Mouse (Mus musculus) heart, postnatal 0 days (tissue): Measurements from ENCODE around the gene Taf5. TPM values are rescaled to one million over a fixed set of nuclear protein-coding genes. Genes with fewer than 3 reads are reported as not detected.

Source experiments
- ATAC-seq: fragments of 200-750 bp; cut with Nextera tagmentation; 2 replicates; pipeline ENCODE4 v1.8.0; 2017; ENCODE audit warnings: low read depth, moderate number of reproducible peaks, moderate library complexity; ENCODE audit not compliant: insufficient read depth
- DNase-seq: peaks from one replicate; pipeline ENCODE4 v3.0.0-alpha.2; 2016; ENCODE audit warnings: low spot score
- H3K27ac ChIP-seq: fragments of 300-500 bp; sonication (generic); 2 replicates; pipeline ENCODE4 v1.5.1; 2014; ENCODE audit warnings: low read depth, mild to moderate bottlenecking
- H3K27me3 ChIP-seq: fragments of 300-500 bp; sonication (generic); 2 replicates; pipeline ENCODE4 v1.6.1; 2014; ENCODE audit warnings: low read length, mixed read lengths; ENCODE audit not compliant: control insufficient read depth, insufficient read depth
- H3K36me3 ChIP-seq: fragments of 300-500 bp; sonication (generic); replicated peaks from 2 replicates; pipeline ENCODE4 v1.6.1; 2014; ENCODE audit warnings: low read length, mixed read lengths; ENCODE audit not compliant: control insufficient read depth, insufficient read depth
- H3K4me1 ChIP-seq: fragments of 300-500 bp; sonication (generic); 2 replicates; pipeline ENCODE4 v1.6.1; 2014; ENCODE audit warnings: antibody characterized with exemption; ENCODE audit not compliant: control insufficient read depth, insufficient read depth
- H3K4me2 ChIP-seq: fragments of 300-500 bp; sonication (generic); 2 replicates; pipeline ENCODE4 v1.6.1; 2014; ENCODE audit warnings: low read depth, mild to moderate bottlenecking, low read length, moderate library complexity
- H3K4me3 ChIP-seq: fragments of 300-500 bp; sonication (generic); 2 replicates; pipeline ENCODE4 v1.5.1; 2014; ENCODE audit warnings: low read depth, low read length
- H3K9ac ChIP-seq: fragments of 300-500 bp; sonication (generic); replicated peaks from 2 replicates; pipeline ENCODE4 v1.6.1; 2014; ENCODE audit warnings: low read depth, low read length, mixed read lengths
- H3K9me3 ChIP-seq: fragments of 300-500 bp; sonication (generic); replicated peaks from 2 replicates; pipeline ENCODE4 v1.6.1; 2016; ENCODE audit warnings: low read length; ENCODE audit not compliant: control insufficient read depth
- CTCF ChIP-seq: IDR thresholded peaks from 2 replicates; pipeline ENCODE4 v1.5.1; 2016; ENCODE audit warnings: antibody characterized with exemption, control low read depth, low read depth
- EP300 ChIP-seq: IDR thresholded peaks from 2 replicates; pipeline ENCODE4 v1.6.1; 2016; ENCODE audit warnings: antibody characterized with exemption, low read depth
- WGBS: fragments of 180-500 bp; shearing (Covaris S2); extraction: QIAGEN DNeasy Blood & Tissue Kit; methylation state at CpG from one replicate; pipeline ENCODE4 v1.1.7; 2014; 5-methylcytosine and 5-hydroxymethylcytosine counted together
- polyA plus RNA-seq: library from polyadenylated mRNA; unstranded; fragments of >200 nt; fragmentation: Nextera tagmentation; extraction: Ambion mirVana; gene quantifications from 2 replicates; pipeline ENCODE4 v1.2.1, GENCODE M21; 2015
- total RNA-seq: library from RNA; depleted of rRNA; stranded (reverse); fragments of >200 nt; gene quantifications from 2 replicates; pipeline ENCODE4 v1.2.3, GENCODE M21; 2014; ENCODE audit warnings: low replicate concordance

The Taf5 gene
- total and polyA plus RNA-seq, 2 experiments from 2014 or later = 1.5 to 7.0 TPM

DNA sequence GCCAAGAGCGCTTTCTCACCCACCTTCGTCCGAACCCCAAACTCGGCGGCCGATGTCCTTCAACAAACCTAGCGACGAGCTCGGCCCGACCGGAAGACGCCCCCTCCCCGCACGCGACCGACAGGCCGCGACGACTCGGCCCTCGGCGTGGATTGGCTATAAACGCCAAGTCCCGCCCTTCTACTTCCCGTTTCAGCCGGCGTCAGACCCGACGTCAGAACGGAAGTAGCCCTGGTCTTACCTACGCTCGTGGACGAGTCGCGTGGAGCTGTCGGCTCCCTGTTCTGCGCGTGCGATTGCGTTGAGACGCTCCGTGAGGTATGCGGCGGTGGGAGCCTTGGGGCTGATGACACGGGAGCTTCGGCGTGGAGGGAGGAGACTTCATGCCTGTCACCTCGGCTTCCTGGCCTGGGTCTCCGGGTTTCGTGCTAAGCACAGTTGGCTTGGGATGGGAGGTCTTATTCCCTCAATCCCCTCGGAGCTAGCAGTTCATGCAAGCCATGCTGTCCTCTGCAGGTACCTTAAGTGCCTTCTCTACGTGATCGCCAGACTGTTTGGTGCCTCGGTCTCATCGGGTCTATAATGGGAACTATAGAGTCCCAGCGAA, 23.1 kb downstream of the Taf5 start, which contains the start of the genes Usmg5 and Pdcd11:
TSS of gene Usmg5 (minus strand) at position 98 of the 607 bp plus-strand sequence.
TSS of gene Pdcd11 (plus strand) at position 219 of the 607 bp plus-strand sequence.
- peaks cover 25% of the 10 kb centered on the region for H3K4me1 ChIP-seq
- H3K27ac ChIP-seq = peak within 1 kb of the TSS; percentile 95
- H3K9ac ChIP-seq = peak within 1 kb of the TSS; percentile 98
- DNase-seq = peak; percentile 96
- TF ChIP-seq CTCF = no peak
- TF ChIP-seq EP300 = no peak; the same call in 1 of the 2 replicates
- no peaks in the 10 kb centered on the region for H3K27me3 ChIP-seq
- H3K4me2 ChIP-seq = peak within 1 kb of the TSS; percentile 92
- under 1% methylated on average over 54 of the region's 56 CpGs for WGBS
- ATAC-seq = peak; percentile 100
- no peaks in the 10 kb centered on the region for H3K9me3 ChIP-seq
- peak within 1 kb of the TSS; percentile 96 for H3K4me3 ChIP-seq
- H3K36me3 ChIP-seq = peaks cover 44% of the 10 kb centered on the region

DNA sequence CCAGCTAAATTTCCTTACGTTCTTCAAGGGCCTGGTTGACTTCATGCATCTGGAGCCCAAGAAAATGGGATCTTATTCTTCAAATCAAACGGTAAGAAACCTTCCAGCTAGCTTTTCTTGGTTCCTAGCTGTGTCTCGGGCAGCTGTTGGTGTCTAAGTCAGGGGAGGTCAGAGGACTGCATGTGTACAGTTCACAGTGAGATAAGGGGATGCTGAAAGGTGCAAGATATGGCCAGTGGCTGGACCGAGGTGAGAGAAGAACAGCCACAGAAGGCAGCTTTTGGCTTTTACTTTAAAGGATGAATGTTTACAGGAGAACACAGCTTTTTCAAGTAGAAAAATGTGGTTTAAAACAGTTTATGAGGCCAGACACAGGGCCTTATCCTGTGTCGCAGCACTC, 33.5 kb downstream of the Taf5 start:
- Histone ChIP-seq H3K9me3 (no peaks in the 10 kb centered on the region), H3K4me2 (no peak overlapping the region), H3K27me3 (no peaks in the 10 kb centered on the region), H3K4me1 (no peaks in the 10 kb centered on the region), H3K4me3 (no peak overlapping the region), H3K27ac (no peak overlapping the region), H3K36me3 (peaks cover 94% of the 10 kb centered on the region), H3K9ac (no peak overlapping the region)
- TF ChIP-seq EP300 = no peak
- TF ChIP-seq CTCF = no peak
- WGBS = 69% methylated on average over 5 of the region's 5 CpGs
- DNase-seq (no peak), ATAC-seq (no peak)

DNA sequence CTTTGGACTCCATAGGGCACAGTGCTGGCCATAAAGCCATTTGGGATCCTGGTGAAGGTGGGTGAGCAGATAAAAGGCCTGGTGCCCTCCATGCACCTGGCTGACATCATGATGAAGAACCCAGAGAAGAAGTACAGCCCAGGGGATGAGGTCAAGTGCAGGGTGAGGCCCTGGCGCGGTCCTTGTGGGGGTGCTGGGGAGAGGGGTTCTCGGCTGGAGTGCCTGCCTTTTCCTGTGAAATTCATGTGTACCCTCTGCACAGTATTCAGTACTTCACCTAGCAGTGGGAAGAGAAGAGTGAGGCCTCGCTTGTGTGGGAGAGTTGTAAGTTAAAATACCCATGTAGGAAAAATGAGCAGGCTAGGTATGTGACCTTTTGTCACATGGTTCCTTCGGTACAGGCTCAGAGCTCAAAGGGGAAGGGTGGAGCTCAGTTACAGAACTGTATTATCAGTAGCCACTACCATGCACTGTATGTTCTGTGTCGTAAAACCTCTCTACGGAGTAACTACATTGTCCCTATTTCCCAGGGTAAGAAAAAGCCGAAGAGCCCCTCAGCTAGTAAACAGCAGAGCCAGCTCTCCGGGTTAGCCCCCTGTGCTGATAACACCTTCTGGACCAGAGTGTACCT, 37.2 kb downstream of the Taf5 start:
- DNase-seq (no peak), ATAC-seq (no peak)
- Histone ChIP-seq H3K4me1 (no peaks in the 10 kb centered on the region), H3K36me3 (peaks cover 96% of the 10 kb centered on the region), H3K27me3 (no peaks in the 10 kb centered on the region), H3K4me2 (no peak overlapping the region), H3K9me3 (no peaks in the 10 kb centered on the region), H3K4me3 (no peak overlapping the region), H3K27ac (no peak overlapping the region), H3K9ac (no peak overlapping the region)
- no peak for TF ChIP-seq CTCF
- TF ChIP-seq EP300 = no peak
- WGBS = 76% methylated on average over 9 of the region's 9 CpGs

DNA sequence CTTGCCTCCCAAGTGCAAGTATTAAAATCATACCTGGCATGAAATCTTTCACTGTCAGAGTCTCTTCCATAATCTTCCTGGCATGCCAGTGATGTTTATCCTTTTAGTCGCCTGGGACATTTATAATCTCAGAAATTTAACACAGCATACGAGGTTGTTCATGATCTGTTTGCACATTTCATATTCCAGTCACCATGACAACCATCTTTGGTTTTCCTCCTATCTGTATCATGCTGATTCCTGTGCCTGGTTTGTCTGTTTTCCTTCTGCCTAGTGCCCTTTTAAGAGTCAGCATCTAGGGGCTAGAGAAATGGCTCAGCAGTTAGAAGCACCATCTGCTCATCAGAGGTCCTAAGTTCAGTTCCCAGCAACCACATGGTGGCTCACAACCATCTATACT, 51.1 kb downstream of the Taf5 start:
- H3K27me3 ChIP-seq = no peaks in the 10 kb centered on the region
- no peak for TF ChIP-seq CTCF
- no peak for TF ChIP-seq EP300
- no peak overlapping the region for H3K9ac ChIP-seq
- no peak overlapping the region for H3K4me2 ChIP-seq
- DNase-seq (no peak), ATAC-seq (no peak)
- no peaks in the 10 kb centered on the region for H3K4me1 ChIP-seq
- H3K36me3 ChIP-seq = peaks cover 60% of the 10 kb centered on the region
- 74% methylated on average over 2 of the region's 2 CpGs for WGBS
- H3K27ac ChIP-seq = no peak overlapping the region
- H3K4me3 ChIP-seq = no peak overlapping the region
- H3K9me3 ChIP-seq = no peaks in the 10 kb centered on the region

DNA sequence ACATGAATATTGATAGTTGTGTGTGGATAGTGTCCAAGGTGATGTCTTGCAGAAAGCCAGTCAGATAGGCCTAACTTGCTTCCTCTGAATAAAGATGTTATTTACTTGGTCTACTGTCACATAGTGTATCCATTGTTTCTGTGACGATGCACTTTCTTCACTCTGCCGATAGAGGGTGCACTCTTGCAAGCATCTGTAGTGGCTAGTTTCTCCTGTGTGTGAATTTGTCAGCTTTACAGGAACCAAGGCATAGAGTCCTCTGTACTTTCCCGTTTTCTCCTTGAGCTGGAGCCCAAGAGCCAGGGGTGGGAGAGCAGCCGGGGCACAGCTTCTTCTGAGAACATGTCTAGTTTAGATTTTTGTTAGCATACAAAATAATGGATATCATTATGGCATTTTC, 53.5 kb downstream of the Taf5 start:
- WGBS = 45% methylated on average over 4 of the region's 4 CpGs
- ATAC-seq (0 out of 2 replicates have a peak, but pooled peaks have one; percentile 30), DNase-seq (peak; percentile 57)
- Histone ChIP-seq H3K9ac (no peak overlapping the region), H3K4me1 (0 out of 2 replicates have a peak, but pooled peaks cover 6% of the 10 kb centered on the region), H3K9me3 (no peaks in the 10 kb centered on the region), H3K4me2 (no peak overlapping the region), H3K36me3 (peaks cover 54% of the 10 kb centered on the region), H3K27me3 (no peaks in the 10 kb centered on the region), H3K4me3 (no peak overlapping the region), H3K27ac (no peak overlapping the region)
- TF ChIP-seq CTCF = peak; percentile 85
- TF ChIP-seq EP300 = no peak
